Mouse (Mus musculus) midbrain, embryonic 14.5 days (tissue): ENCODE data around the gene Mccc1. TPM values are rescaled to one million over a fixed set of nuclear protein-coding genes. Genes with fewer than 3 reads are reported as not detected.

Experiments
- ATAC-seq: fragments of 200-750 bp; cut with Nextera tagmentation; 2 replicates; pipeline ENCODE4 v1.8.0; 2017; ENCODE audit warnings: moderate number of reproducible peaks, moderate library complexity; ENCODE audit not compliant: low FRiP score, low TSS enrichment
- DNase-seq: peaks from one replicate; pipeline ENCODE4 v3.0.0-alpha.2; 2015
- H3K27ac ChIP-seq: fragments of 300-500 bp; sonication (generic); replicated peaks from 2 replicates; pipeline ENCODE4 v1.5.1; 2014; ENCODE audit warnings: mild to moderate bottlenecking, low read depth, low read length, moderate library complexity
- H3K27me3 ChIP-seq: fragments of 300-500 bp; sonication (generic); 2 replicates; pipeline ENCODE4 v1.6.1; 2014; ENCODE audit warnings: low read length, control low read depth, mixed read lengths; ENCODE audit not compliant: control insufficient read depth, insufficient read depth
- H3K36me3 ChIP-seq: fragments of 300-500 bp; sonication (generic); 2 replicates; pipeline ENCODE4 v1.6.1; 2014; ENCODE audit warnings: low read length, control low read depth; ENCODE audit not compliant: control insufficient read depth, insufficient read depth
- H3K4me1 ChIP-seq: fragments of 300-500 bp; sonication (generic); 2 replicates; pipeline ENCODE4 v1.6.1; 2014; ENCODE audit warnings: mild to moderate bottlenecking, antibody characterized with exemption, low read length, control low read depth; ENCODE audit not compliant: control insufficient read depth, insufficient read depth
- H3K4me2 ChIP-seq: fragments of 300-500 bp; sonication (generic); 2 replicates; pipeline ENCODE4 v1.6.1; 2014; ENCODE audit warnings: mild to moderate bottlenecking, low read length, moderate library complexity
- H3K4me3 ChIP-seq: fragments of 300-500 bp; sonication (generic); replicated peaks from 2 replicates; pipeline ENCODE4 v1.5.1; 2014; ENCODE audit warnings: low read depth, low read length
- H3K9ac ChIP-seq: fragments of 300-500 bp; sonication (generic); replicated peaks from 2 replicates; pipeline ENCODE4 v1.6.1; 2014; ENCODE audit warnings: mild to moderate bottlenecking, low read length, moderate library complexity
- H3K9me3 ChIP-seq: fragments of 300-500 bp; sonication (generic); 2 replicates; pipeline ENCODE4 v1.6.1; 2016; ENCODE audit warnings: low read length, control low read depth, mixed read lengths; ENCODE audit not compliant: control insufficient read depth
- WGBS: fragments of 180-500 bp; shearing (Covaris S2); extraction: QIAGEN DNeasy Blood & Tissue Kit; methylation state at CpG from one replicate; pipeline ENCODE4 v1.1.7; 2014; 5-methylcytosine and 5-hydroxymethylcytosine counted together
- polyA plus RNA-seq: library from polyadenylated mRNA; unstranded; fragments of >200 nt; fragmentation: Nextera tagmentation; extraction: Ambion mirVana; gene quantifications from 2 replicates; pipeline ENCODE4 v1.2.1, GENCODE M21; 2014

The Mccc1 gene
- polyA plus RNA-seq, 1 experiment from 2014 or later, result 25.7 TPM

GRCm38 (mm10) chr3:35922522-35922921 lies 78.0 kb downstream of the Mccc1 start:
- no peaks in the 10 kb centered on the region for H3K9me3 ChIP-seq
- WGBS, result 93% methylated on average over 4 of the region's 4 CpGs
- H3K4me2 ChIP-seq, result no peak overlapping the region
- DNase-seq (no peak), ATAC-seq (no peak)
- H3K27ac ChIP-seq, result no peak overlapping the region
- no peaks in the 10 kb centered on the region for H3K27me3 ChIP-seq
- peaks cover 7% of the 10 kb centered on the region for H3K36me3 ChIP-seq
- no peak overlapping the region for H3K4me3 ChIP-seq
- H3K9ac ChIP-seq, result no peak overlapping the region
- 0 out of 2 replicates have a peak, but pooled peaks cover 3% of the 10 kb centered on the region for H3K4me1 ChIP-seq

- WGBS, result 89% methylated on average over 3 of the region's 3 CpGs
- DNase-seq, result no peak
These were observed 82.2 kb downstream of the Mccc1 start for GRCm38 (mm10) chr3:35918229-35918628.

More at GRCm38 (mm10) chr3:35918229-35918628, 82.2 kb downstream of the Mccc1 start:
- Histone ChIP-seq H3K4me2 (no peak overlapping the region), H3K4me3 (no peak overlapping the region), H3K4me1 (0 out of 2 replicates have a peak, but pooled peaks cover 3% of the 10 kb centered on the region), H3K27me3 (no peaks in the 10 kb centered on the region), H3K36me3 (peaks cover 23% of the 10 kb centered on the region), H3K9me3 (no peaks in the 10 kb centered on the region), H3K9ac (no peak overlapping the region), H3K27ac (no peak overlapping the region)
- no peak for ATAC-seq

Other genes starting within 250 kb of the Mccc1 start
- gene Atp11b, start 246.6 kb downstream of the Mccc1 start, polyA plus RNA-seq, result 37.1 and 42.9 TPM in 2 replicates
- gene Dcun1d1, start 63.2 kb downstream of the Mccc1 start, polyA plus RNA-seq, result 105 and 107 TPM in 2 replicates
- not detected in 2 replicates for gene Ccdc144b, start 52.9 kb upstream of the Mccc1 start, polyA plus RNA-seq
- gene Acad9, start 65.3 kb upstream of the Mccc1 start, polyA plus RNA-seq, result 76.1 and 96.8 TPM in 2 replicates
- gene D3Ertd254e, start 150.3 kb upstream of the Mccc1 start, polyA plus RNA-seq, result 15.8 and 21.3 TPM in 2 replicates
- gene Qrfpr, start 221.6 kb upstream of the Mccc1 start, polyA plus RNA-seq, result 1.2 and 2.0 TPM in 2 replicates